Mouse (Mus musculus) gastrocnemius, postnatal 10 days (tissue): ENCODE data around the gene Jarid2. TPM values are rescaled to one million over a fixed set of nuclear protein-coding genes. Genes with fewer than 3 reads are reported as not detected.

Experiments
- DNase-seq: peaks from one replicate; pipeline ENCODE4 v3.0.0; 2021; ENCODE audit warnings: mixed read lengths
- total RNA-seq, 2 experiments: library from RNA; stranded (reverse); gene quantifications; 2 replicates each; pipeline ENCODE4 v1.2.3; 2021

Gene Jarid2
- total RNA-seq, 2 experiments from 2014 or later: 51.7 to 61.3 TPM

DNA sequence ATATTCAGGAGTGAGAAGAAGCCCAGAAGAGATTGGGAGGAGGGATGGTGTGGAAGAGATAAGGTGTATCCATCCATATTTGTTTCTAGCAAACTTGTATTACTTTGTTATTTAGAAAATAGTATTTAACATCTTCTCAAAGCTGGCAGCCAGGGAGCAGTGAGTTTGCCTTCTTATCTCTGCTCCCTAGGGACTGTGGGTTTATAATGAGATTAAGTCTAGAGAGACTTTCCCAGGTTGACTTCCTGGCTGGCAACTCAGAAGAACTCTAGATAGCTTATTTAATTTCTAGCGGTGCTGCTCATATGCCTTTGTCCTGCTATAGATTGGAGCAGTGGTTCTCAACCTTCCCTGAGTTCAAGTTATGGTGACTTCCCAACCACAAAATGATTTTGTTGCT is 51.2 kb downstream of the Jarid2 start:
- DNase-seq: no peak

DNA sequence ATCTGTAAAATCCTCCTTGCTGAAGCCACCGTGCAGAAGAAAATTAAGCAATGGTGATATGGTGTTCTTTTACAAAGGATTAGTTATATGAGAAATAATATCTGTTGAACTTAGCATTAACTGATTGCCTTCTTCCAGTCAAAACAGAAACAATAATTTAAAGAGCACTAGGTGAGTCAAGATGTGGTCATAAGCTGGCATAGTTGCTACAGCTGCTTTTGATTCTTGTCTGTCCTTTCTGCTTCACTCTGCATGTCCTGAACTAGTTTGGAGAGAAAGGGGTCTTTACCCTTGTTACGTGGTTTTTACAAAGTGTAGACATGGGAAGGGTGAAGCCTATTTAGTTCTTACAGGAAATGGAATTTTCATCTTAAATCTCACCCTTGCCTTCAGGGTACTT is 51.9 kb downstream of the Jarid2 start:
- no peak for DNase-seq

DNA sequence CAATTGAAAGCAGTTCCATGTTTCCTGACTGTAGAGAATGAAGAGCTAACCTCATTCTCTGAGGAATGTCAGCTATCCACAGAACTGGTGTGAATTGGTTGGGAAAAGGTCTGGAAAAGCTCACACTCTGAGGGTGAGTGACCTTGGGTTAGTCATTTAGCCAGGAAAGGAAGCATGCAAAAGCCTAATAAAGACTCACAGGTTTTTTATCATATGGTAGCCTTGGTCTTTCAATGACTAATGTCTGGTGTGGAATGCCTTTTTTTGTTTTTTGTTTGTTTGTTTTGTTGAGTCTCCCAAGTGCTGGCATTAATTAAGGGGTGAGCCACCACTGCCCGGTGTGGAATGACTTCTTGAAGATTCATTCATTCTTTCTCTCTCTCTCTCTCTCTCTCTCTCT is 55.3 kb downstream of the Jarid2 start:
- no peak for DNase-seq

DNA sequence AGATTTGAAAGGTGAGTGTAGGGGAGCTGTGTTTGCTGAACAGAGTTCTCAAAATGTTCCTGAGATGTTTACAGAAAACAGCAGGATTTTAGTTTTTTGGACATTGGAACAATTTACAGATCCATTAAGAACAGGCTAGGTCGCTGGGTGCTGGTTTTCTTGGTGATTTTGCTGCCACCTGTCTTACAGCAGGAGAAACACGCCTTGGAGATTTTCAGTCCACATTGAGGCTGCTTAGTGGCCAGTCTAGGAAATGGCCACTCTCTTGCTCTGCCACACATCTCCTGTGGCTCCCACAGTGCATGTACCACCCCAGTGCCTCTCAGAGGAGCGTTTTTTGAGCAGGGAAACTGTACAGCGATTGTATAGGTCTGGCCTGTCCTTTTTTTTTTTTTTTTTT is 57.0 kb downstream of the Jarid2 start:
- peak; percentile 19 for DNase-seq

- no peak for DNase-seq
Observed at GRCm38 (mm10) chr13:44788352-44789125, 59.3 kb downstream of the Jarid2 start.

- no peak for DNase-seq
Observed at GRCm38 (mm10) chr13:44789982-44790381, 60.7 kb downstream of the Jarid2 start.

GRCm38 (mm10) chr13:44792361-44792892 is 63.2 kb downstream of the Jarid2 start:
- no peak for DNase-seq

DNA sequence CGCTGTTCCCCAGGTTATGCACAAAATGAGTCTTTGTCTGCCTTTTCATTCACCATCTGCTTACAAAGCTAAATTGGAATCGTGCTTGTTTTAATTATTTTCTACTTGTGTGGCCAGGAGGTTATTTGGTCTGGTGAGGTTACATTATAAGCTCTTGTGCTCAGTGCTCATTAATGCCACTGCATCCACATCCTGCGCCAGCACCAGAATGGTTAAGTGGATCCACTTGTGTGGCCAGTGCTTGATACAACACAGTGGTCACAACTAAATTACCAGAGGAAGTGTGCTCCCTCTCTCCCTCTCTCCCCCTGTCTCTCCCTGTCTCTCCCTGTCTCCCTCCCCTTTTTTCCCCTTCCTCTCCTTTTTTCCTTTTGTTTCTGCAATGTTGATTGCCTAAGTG is 66.6 kb downstream of the Jarid2 start:
- no peak for DNase-seq

DNA sequence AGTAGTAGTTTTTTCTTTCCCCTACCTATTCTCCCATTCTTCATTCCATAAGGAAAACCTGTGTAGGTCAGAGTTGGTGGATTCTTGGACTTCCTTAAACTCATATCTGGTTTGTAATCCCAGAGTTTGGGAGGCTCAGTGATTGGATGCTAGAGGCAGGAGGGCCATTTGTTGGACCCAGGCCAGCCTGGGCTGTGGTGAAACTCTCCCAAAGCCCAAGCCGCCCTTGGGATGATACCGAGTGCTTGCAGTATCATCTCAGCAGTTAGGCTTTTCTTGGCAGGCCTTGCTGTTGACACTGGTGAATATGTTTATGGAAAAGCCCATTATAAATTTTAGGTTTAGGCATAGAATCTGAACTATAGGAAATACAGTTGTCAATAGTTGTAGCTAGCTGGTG is 67.5 kb downstream of the Jarid2 start:
- DNase-seq: peak; percentile 42

DNA sequence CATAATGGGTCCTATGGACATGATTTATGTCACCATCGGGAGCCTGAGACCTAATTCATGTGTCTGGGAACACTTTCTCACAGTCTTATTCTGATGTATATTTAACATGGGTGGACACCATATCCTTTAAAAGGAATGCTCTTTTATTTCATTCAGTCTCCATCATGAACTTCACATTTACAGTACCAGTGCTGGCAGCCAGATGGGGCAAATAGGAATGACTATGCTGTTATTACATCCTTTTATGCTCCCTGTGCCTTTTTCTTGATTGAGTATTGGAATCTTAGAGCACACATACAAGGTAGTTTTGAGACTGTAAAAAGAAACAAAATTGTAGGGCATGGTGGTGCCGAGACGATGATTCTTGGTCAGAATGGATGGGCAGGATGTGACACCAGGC is 69.0 kb downstream of the Jarid2 start:
- DNase-seq: no peak

DNA sequence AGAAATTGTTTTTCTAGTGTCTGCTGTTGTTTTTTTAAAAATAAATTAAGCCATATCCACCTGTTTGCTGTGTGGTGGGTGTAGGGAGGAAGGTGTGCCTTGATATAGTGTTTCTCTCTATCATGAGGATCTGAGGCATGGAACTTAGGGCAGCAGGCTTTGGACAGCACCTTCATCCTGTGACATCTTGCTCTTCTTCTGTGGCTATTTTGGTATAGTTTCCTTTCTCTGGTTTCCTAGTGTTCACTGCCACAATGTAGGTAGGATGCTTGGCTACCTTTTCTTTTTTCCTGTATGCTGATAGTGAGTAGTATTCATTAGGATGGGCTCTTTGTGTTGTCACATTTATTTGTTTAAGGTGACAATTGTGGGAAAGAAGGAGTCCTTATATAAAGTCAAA is 69.9 kb downstream of the Jarid2 start:
- DNase-seq: no peak

GRCm38 (mm10) chr13:44800059-44800458 is 70.8 kb downstream of the Jarid2 start:
- DNase-seq: no peak

GRCm38 (mm10) chr13:44804876-44805275 is 75.6 kb downstream of the Jarid2 start:
- peak; percentile 41 for DNase-seq

GRCm38 (mm10) chr13:44808307-44808706 is 79.0 kb downstream of the Jarid2 start:
- no peak for DNase-seq

- no peak for DNase-seq
Observed at GRCm38 (mm10) chr13:44811021-44811420, 81.7 kb downstream of the Jarid2 start.

GRCm38 (mm10) chr13:44811601-44812000 is 82.3 kb downstream of the Jarid2 start:
- DNase-seq: no peak

GRCm38 (mm10) chr13:44812381-44812780 is 83.1 kb downstream of the Jarid2 start:
- no peak for DNase-seq

DNA sequence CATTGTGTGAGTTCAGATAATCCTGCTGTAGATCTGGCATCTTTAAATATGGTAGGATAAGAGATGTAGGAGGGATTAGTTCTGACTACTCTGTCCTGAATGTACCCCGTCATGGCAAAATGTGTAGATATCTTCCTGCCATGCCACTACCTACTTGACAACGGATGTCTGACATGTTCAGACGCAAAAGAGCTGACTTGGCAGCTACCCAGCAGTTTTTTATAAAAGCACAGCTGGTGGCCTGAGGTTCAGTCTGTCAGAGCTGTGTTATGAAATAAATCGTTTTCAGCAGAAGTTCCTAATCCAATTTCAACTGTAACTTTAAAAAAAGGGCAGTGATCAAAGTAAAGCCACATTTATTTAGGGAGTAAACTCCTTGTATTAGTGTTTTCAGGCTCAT is 90.1 kb downstream of the Jarid2 start:
- peak; percentile 20 for DNase-seq

DNA sequence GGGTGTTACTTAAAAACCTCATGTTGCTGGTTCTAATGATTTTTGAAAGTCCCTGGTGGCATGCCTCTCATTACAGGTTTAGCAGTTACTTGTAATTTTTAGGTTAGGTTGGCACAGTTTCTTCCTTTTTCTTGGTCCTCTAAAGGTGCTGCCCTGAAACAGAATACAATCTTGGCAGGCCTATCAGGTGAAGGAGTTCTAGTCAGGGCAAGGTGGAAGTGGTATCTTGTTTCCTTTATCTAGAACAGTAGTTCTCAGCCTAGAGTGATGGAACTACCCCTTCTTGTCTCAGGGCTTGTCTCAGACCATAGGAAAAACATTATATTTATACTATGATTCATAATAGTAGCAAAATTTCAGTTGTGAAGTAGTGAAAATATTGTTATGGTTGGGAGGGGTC is 93.3 kb downstream of the Jarid2 start:
- DNase-seq: no peak

DNA sequence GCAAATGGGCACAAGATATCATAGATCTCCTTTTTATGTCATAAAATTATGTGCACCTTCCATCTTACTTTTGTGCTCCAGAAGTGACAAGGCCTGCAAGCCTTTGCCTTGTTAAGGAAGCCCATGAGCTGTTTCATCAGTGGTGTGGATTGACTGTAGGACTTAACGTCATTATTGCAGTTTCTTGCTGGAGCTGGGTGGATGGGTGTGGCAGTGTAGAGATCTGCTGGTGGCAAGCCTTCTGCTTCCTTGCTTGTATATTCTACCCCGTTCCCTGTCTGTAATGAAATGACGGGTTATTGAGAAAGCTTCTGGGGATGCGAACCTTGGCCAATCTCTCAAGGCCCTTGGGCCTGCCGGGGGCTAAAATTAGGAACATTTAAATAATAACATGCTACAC is 99.6 kb downstream of the Jarid2 start:
- no peak for DNase-seq

- no peak for DNase-seq
Observed at GRCm38 (mm10) chr13:44832104-44832503, 102.8 kb downstream of the Jarid2 start.

GRCm38 (mm10) chr13:44832866-44833265 is 103.6 kb downstream of the Jarid2 start:
- no peak for DNase-seq

DNA sequence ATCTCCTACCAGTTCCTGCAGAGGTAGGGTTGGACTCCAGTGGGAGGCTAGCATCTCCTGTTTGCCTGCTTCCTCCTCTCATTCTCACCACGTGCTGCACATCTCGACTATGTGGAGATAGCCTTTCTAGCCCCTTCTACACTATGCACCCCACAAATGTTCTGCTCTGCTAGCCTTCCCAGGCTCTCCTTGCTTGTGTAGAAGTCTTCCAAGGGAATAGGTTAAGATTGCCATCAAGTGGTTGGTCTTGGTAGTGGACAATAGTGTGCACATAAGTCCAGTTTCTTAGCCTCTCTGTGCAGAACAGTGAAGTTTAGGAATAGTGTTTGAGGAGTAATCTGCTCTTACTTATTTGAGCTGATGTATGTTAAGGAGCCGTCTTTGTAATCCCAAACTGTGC is 104.1 kb downstream of the Jarid2 start:
- DNase-seq: no peak

DNA sequence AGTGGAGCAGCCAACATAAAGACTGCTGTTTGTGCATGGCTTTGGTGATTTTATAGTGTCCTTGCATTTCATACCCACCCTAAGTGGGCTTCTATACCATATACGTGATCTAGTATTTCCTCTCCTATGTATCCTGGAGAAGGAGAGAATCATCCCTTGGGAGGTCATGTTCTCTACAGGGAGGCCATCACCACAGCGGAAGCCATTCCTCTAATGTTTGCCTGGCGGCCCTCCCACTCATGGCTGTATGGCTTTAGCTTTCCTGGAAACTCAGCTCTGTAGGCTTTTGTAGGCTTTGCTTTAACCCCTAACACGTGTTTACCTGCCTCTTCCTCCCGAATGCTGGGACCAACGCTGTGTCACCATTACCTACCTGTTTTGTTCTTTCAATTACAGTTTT is 108.2 kb downstream of the Jarid2 start:
- DNase-seq: no peak
